Mouse (Mus musculus): Measurements from ENCODE around the gene Syne2.

Syne2 gene

DNA sequence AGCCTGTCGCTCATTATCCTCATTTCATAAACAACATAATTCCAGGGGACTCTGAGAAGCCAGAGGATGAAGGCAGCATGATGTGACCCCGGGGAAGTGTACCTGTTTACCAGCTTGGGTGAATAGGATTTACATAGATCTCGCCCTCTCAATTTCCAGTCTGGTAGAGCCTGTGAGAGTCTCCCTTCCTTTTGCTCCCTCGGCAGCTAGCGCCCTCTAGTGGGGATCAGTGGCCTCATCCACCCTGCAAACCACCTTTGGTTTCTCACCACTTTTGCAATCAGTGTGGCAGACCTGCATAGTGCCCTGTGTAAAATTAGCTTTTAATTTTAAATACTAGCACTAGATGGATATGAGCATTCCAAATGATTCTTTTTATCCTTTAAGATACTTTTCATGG, 133.4 kb downstream of the Syne2 start:
- DNase-seq, result peak in 1 of 2 experiments; percentile 5

DNA sequence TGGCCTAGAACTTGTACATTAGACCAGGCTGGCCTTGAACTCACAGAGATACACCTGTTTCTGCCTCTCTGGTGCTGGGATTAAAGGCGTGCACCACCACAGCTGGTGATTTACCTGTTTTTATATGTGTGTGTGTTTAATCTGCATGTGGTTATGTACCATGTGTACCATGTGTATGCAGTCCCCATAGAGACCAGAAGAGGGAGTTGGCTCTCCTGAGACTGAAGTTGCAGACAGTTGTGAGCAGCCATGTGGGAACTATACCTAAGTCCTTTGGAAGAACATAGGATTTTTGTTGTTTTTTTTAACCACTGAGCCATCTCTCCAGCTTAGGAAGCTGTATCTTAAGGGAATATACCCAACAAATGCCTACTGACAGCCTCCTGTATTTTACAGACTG, 134.1 kb downstream of the Syne2 start:
- DNase-seq, result no peak

DNA sequence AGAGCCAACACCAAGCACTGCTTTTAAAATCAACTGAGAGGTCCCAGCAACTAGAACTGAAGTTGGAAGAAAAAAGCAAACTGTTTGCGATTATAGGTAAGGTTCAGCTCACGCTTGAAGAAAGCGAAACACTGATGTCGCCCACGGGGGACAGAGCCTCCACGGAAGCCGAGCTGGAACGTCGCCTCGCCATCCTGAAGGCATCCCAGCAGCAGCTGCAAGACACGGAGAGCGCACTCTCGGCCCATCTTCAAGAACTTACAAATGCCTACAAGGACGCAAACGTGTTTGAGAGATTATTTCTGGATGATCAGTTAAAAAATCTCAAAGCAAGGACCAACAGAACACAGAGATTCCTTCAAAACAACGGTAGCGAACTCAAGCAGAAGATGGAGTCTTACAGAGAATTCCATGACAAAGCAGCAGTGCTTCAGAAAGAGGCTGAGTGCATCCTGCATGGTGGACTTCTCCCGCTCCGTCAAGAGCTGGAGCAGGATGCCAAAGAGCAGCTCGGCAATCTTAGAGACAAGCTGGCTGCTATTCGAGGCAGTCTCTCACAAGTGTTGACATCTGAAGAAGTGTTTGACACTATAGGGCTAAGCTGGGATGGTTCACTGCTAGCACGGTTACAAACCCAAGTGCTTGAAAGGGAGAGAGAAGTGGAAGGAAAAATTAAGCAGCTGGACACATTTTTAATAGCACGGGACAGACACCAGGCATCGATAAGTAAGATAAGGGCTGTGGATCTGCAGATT, 148.7 kb downstream of the Syne2 start:
- no peak for DNase-seq

DNA sequence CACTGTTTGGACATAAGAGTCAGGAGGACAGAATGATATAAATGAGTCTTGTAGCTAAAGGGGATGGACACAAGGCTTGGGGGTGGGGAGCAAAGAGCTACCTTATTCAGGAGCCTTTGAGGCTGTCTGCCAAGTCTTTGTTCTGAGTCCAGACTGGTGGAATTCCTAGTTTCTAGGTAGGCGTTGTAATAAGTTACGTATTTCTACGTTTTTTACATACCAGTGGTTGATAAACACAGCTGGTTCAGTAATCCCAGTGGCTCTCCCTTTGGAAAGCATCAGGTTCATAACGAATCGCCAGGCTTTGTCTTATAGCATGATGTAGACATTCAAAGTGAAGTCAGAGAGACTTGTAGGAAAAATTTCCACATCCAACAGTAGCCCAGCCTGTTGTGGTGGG, 161.1 kb downstream of the Syne2 start:
- DNase-seq, result no peak

DNA sequence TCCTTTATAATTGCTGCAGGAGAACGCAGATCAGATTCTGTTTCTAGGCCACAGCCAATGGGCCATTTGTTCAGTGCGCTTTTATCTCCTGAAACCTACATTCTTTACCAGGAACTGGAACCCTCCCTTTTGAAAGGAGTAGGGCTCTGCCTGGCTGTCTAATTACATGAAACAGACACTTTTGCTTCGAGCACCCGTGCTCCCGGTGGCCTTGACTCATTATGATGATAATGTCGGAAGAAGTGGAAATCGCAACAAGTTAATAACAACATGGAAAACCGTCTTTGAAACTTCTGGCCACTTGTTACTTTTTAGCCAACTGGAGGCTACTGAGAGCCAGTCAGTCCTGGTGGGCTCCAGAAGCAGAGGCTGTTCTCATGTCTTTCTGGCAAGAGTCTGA, 165.4 kb downstream of the Syne2 start:
- no peak for DNase-seq

DNA sequence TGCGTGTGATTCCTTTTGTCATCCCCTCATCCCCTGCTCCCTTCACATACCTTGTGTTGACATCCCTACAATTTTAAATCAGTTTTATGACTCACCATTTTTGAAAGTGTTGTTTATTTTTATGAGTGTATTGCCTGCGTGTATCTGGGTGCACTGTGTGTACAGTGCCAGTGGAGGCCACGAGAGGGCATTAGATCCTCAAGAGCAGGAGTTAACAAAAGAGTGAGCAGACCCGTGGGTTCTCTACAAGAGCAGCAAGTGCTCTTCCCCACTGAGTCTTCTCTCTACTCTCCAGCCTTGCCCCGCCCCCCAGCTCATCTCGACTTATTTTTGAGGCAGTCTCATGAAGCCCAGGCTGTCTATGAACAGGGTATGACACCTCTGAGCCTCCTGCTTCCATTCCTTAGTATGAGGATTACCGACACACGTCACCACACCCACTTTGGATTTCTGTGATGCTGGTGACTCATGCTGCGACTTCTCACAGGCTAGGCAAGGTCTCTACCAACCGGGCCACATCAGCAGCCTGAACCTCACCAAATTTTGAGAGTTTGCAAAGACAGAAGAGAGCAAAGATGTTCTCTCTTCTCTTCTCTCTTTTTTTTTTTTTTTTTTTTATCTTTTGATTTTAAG, 174.4 kb downstream of the Syne2 start:
- DNase-seq, result no peak

DNA sequence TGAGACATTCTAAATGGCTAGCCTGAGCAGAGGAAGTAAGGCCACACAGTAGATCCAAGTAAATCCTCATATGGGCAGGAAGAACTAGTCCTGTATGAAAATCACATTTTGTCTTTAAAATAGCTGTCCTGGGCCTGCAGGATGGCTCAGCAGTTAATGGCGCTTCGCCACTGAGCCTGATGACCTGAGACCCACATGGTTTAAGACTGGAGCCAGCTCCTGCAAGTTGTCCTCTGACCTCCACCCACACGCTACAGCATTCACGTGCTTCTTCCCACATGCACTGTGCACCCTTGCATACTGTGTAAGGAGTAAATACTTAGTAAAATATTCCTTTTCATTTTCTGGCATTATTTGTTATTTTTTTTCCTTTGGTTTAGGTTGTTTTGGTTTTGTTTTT, 175.0 kb downstream of the Syne2 start:
- DNase-seq, result no peak

DNA sequence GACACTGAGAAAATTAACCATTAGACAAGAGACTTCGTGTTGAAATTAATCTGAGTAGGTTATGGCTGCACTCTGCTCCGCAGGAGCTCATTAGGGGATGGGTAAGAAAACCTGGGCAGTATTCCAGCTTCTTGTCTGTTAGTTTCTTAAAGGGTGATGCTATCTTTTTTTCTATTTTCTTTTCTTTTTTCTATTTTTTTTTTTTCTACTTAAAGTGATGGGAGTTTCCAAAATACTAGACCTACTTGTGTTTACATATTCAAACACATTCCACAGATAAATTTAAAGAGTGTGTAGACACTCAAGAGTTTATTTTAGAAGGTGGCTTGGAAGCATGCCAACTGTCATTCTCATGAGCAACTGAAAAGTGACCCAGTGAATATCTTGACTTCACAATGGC, 177.2 kb downstream of the Syne2 start:
- no peak for DNase-seq

DNA sequence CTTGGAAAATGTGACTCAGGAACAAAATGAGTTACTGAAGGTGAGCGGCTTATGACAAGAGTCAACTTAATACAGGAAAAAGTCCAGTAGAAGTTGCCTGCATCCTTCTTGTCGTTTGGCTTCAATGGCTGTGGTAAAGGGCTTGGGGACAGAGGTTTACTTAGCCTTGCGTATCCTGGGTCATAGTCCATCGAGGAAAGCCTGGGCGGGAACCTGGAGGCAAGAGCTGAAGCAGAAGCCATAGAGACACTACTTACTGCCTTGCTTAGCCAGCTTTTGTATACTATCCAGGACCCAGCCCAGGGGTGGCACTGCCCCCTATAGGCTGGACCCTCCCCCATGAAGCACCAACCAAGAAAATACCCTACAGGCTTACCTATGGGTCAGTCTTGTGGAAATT, 179.6 kb downstream of the Syne2 start:
- no peak for DNase-seq

DNA sequence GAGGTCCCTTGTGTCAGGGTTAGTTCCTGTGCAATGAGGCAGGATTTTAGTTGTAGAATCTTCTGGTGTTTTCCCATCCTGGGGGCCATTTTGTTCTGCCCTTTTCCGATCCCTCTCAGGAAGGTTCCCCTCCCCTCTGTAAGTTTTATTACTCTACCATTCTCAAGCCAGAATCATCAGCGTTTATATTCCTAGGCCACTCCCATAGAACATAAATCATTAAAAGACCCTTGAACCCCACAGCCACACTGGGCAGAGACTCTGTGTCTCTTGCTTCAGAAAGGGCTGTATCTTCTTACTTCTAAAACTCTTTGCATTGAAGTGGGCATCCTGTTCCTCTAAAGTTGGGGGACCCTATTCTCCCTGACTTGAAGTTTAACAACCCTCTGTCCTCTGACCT, 180.5 kb downstream of the Syne2 start:
- DNase-seq, result no peak

DNA sequence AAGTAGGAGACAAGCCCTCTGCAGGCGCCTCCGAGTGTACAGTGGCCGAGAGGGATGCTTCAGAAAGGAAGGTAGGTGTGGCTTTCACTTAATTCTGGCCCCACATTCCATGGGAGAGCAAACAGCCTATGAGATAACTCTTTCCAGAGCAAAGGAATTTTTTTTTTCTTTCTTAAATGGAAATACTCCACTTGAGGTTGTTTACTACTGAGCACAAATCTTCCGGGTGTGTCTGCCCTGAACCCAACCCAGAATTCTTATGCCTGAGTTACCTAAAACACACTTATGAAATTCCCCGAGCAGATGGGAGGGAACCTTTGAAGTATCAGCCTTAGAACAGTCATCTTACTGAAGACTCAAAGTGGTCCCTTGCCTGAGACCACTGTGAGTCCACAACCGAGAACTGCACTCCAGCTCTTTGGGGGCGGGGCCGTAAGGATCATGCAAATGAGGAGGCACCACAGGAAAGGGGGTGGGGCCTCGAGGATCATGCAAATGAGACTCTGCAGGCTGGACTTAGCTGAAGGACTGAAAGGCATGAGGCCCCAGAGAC, 186.8 kb downstream of the Syne2 start:
- DNase-seq, result peak in 1 of 2 experiments; percentile 6

DNA sequence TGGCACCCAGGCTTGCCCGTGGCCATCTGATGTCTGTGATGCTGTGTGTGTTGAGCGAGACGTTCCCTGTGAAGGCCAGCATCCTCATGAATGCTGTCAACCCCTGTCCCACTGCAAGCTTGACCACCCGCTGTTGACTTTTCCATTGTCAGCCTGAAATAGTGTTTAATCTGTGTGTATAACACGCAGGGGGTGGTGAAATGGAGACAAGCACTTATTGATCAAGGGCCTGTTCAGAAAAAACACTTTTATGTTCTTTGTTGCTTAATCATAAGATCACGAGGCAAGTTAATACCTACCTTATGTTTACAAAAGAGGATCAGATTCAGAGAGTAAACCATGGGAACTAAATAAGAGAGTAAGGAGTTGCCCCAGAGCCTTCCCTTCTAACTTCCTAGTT, 191.1 kb downstream of the Syne2 start:
- DNase-seq, result no peak

DNA sequence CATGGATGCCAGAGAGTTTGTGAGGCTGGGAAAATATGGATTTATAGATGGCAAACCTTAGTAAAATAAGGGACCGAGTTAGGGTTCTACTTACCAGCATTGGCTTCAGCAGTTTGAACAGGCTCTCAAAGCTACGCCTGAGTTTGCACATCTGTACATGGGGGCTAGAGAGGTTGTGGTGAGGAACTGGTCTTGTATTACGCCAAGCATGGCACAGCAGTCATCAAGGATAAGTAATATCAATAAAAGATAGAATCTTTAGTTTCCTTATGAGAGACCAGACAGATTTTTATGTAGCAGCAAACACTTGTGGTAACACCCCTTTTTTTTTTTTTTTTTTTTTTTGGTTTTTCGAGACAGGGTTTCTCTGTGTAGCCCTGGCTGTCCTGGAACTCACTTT, 194.9 kb downstream of the Syne2 start:
- DNase-seq, result no peak

DNA sequence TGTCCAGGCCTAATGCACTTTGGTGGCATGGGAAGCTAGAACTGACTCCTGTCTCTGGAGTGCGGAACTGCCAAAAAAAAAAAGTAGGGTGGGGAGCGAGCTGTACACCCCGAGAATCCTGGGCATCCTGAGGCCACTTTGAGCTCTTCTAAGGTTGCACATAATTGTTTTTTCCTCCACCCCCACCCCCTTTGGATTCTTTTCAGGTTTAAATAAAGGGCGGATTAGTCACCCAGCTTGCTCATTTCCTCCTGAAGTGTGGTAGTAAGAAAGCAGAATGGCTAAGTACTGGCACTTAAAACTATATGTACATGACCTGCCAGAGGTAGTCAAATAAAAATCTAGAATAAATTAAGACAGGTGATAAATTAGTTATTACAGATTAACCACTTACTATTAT, 195.5 kb downstream of the Syne2 start:
- no peak for DNase-seq

DNA sequence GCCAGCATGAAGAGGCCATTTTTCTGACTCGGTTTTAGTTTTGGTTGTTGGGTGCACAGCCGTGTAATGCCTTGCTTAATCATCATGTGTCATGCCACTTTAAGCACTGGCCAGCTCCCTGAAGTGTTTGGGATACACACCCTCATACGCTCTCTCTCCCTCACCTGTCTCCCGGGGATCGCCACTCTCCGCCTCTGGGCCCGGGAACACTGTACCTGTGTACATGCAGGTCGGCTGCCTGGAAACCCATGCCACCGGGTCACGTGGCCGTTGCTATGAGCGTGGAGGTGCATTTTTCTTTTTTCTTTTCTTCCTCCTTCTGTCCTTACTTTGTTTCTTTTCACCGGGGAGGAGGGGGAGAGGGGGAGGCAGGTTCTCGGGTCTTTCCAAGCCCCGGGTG, 197.1 kb downstream of the Syne2 start:
- DNase-seq, result no peak

DNA sequence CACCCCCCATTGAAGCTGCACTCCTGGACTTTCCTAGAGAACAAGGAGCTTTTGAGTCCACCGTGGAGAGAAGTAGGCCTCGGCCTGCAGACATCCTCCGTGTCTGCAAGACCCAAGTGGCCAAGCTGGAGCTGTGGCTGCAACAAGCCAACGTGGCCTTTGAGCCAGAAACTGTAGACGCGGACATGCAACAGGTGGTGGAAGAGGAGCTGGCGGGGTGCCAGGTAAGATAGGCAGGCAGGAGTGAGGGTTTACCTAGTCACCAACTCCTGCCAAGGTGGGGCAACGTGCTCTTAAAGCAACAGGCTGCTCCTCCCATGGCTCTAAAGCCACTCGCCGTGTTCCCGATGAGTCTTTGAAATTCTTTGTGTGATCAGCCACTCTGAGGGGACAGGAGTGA, 197.6 kb downstream of the Syne2 start:
- DNase-seq, result no peak

DNA sequence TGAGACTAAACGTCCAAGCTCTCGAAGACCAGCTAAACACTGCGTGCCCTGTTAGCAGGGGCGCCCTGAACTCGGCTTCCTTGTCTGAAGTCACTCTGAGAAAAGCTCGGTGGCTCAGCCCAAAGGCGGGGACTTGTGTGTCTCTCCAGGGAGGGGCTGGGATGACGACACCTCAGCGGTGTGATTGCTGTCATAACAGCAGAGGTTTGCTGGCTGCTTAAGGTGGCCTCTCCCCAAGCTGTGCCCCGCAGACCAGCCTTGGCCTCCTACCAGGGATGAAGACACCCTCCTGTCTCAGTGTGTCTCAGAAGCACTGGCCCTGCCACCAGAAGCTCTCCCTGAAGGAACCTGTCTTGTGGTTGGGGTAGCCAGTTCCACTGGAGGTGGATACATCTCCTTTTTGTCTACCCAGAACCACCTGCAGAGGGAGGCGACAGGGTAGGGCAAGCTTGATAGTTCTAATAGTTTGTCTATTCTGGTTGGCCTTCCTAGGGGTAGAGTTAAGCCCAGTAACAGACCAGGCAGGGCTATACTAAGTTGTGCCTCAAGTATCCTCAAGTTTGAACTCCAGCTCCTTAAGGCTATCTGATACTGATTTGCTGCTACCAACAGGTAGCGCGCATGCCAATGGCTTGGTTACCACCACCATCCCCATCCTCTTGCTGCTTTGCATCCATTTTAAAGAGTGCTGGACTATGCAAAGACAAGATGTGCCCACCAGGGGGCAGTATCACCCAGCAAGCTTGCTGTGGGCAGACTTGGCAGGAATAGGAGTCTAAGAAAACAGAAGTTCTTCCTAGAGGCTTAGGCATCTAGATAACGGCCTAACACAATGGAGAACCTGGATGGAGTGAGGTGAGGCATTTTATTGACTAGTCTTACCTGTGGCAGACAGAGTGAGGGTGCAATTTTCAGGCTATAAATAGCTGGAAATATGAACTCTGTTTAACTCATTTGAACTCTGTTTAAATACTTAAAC, 198.5 kb downstream of the Syne2 start:
- DNase-seq, result peak; percentile 24 to 27

DNA sequence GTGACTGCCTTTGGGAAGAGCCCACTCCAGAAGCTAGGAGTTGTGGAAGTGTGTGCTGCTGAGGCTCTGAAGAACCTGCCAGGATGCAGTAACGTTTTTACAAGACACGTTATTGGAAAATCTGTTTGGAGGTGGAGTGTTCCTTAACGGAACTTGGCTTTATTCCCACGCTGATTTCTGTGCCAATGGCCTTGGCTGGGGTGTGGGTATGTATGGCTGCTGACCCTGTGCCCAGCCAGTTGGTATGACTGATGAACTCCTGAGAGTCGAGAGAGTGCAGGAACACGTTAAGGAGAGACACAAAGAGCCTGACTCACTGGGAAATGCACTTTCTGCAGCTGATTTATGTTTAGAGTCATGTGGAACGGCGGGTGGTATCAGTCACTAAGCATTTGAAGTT, 200.7 kb downstream of the Syne2 start:
- no peak for DNase-seq

DNA sequence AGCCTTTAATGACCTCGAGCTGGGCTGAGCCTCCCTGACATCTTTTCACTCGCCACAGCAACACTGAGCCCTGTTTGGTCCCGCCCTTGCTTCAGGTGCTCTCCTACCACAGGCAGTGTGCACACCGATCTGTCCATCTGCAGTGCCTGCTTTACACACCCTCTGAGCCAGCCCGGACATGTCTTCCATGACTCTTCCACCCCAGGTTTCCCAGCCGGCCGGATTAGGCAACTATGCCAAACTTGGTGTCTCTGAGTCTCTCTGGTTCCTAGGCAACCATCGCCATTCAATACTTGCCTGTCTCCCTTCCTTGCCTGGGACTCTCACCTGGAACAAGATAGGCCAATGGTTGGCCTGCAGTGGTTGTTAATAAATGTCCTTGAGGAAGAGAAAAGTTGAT, 224.4 kb downstream of the Syne2 start:
- DNase-seq, result no peak

DNA sequence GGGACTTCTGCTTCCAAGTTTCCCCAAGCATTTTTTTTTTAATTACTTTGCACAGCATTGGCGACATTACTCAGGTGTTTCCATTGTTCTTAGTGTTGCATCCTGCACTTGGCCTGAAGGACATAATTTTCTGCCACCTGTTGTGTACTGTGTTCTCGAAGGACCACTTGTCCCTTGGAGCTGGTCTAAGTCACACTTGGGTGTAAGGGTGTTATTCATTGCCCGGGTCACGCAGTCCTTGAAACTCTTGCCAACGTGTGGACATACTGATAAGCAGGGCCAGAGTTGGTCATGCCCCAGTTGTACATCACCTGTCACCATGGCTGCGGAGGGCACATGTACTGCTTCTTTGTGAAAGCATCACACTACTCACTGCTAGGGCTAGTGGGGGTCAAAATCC, 228.6 kb downstream of the Syne2 start:
- DNase-seq, result no peak

DNA sequence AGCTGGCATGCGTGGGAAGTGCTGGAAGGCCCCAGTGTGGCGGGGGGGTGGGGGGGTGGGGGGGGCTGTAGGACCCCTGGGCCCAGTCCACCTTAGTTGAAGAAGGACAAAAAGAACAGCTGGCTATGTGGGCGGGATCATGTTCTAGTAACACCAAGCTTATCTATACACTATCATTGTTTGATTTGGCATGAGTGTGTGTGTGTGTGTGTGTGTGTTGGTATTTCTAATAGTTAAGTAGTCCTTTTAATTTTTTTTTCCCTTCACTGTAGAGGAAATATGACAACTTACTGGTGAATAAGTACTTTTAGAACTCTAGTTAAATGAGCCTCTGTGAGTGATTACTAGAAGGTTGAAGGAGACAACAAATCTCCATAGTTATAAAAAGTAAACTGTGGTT, 230.0 kb downstream of the Syne2 start:
- no peak for DNase-seq

DNA sequence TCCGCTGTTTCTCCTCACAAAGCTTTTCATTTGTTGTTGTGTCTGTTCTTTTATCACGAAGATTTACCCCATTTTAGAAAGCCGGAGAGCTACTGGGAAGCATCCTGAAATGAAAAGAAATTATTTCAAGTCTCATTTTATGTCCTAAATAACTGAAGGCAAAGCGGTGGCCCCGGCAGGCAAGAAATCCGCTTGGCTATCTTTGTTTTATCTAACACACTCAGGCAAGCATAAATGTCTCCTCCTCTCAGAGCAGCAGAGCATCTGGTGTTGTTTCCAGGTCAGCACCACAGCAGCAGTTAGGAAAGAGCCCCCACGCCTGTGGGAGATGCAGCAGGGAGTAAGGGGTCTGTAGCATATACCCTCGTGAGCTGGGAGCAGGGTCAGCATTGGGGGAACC, 230.7 kb downstream of the Syne2 start:
- no peak for DNase-seq

DNA sequence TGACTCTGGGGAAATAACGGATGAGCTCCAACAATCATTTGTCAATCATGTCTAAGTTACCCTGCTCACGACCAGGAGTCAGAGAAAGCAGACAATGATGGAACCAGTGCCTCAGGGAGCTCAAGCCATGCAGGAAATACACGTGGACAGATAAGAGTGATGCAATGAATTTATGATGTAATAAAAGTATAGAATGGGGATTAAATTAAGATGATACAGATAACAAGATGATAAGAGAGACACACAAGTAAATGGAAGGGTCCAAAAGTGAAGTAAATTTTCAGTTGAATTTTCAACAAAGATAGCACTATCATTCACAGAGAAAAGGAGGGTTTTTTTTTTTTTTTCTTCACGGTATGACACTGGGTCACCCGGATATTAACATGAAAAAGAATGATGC, 231.4 kb downstream of the Syne2 start:
- no peak for DNase-seq

Measured in thymus, adult 18-20 months (tissue).